Mouse (Mus musculus): ENCODE measurements at regions not wholly inside any gene's neighbourhood (a gene's known extent, or its start where the extent isn't known, plus 50 kb on each side); places are given as distances from the start of the nearest gene placed in this dataset.

DNA sequence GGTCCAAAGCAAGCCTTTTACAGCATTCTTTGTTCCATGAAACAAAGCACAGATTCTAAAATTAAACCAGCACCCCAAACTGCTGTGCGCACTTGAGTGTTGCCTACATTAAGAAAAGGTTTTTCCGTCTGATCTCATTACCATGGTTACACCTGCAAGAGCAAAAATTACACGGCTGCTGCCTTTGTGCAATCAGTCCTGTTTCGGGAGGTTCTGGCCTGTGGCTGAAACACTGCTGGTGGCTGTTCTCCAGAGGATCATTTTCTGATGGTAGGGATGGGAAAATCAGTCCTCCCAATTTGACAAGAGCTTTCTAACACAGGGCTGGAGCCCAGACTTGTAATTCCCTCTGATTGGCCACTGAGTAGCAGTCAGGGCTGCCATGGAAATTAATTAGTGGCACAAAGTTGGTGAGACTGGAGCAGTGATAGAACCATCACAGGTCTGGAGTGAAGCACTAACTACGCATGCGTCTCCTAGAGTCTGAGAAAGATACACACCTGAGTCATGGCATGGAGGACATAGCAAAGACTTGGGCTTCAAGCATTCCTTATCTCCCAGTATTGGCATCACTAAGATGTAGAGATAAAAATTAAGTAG lies 114.8 kb upstream of the Fam49a start:
- no peak for DNase-seq

- no peak for DNase-seq
Measured at GRCm38 (mm10) chr12:12147847-12148246, 114.1 kb upstream of the Fam49a start.

DNA sequence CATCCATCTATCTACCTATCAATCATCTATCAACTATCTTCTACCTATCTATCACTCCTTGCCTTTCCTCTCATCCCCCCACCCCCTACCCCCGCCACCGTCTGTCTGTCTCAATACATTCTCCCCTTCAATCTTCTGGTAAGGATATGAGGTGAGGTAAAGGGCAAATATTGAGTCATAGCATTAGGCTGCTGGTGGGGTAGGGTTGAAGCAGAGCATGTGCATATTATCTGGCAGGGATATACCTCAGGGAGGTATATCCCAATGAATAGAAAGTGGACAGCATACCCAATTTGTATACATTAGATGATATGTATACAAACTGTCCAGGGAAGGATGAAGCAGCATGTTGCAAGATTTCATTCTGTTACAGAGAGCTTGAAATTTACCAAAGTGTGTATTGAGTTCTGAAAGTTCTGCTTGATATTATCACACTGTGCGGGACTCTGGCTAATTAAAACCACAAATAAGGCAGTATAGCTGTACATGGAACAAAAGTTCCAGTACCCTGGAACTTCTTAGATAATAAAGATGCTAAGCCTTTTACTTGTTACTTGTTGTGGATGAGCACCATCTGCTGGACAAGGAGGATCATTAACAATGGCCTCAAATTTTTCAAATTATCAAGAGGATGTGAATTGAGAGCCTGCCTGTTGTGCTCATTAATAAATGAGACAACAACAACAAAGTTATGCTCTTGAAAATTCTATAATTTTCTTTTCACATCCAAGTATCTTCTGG lies 113.1 kb upstream of the Fam49a start:
- no peak for DNase-seq

DNA sequence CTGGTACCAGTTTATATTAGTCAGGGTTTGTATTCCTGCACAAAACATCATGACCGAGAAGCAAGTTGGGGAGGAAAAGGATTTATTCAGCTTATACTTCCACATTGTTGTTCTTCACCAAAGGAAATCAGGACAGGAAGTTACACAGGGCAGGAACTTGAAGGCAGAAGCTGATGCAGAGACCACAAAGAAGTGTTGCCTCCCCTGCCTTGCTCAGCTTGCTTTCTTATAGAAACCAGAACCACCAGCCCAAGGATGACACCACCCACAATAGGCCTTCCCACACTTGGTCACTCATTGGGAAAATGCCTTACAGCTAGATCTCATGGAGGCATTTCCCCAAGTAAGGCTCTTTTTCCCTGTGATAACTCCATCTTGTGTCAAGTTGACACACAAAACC lies 97.5 kb upstream of the Fam49a start:
- no peak for DNase-seq

DNA sequence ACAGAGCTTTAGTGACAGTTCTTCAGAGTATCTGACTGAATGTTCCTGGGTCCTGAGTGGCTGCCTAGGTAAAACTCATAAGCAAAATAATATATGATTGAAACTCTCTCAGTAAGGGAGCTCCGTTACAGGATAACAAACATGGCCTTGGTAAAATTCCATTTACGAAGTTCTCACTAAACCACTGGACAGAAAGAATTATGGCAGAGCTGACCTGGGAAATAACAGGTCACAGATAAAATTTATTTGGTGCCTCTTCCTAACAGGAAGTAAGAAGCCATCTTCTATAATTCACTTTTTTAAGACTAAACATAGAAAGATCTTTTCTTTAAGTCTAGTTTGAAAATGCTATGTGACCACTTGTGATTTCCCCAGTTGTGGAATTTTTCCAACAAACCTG lies 91.4 kb upstream of the Fam49a start:
- DNase-seq, result no peak

DNA sequence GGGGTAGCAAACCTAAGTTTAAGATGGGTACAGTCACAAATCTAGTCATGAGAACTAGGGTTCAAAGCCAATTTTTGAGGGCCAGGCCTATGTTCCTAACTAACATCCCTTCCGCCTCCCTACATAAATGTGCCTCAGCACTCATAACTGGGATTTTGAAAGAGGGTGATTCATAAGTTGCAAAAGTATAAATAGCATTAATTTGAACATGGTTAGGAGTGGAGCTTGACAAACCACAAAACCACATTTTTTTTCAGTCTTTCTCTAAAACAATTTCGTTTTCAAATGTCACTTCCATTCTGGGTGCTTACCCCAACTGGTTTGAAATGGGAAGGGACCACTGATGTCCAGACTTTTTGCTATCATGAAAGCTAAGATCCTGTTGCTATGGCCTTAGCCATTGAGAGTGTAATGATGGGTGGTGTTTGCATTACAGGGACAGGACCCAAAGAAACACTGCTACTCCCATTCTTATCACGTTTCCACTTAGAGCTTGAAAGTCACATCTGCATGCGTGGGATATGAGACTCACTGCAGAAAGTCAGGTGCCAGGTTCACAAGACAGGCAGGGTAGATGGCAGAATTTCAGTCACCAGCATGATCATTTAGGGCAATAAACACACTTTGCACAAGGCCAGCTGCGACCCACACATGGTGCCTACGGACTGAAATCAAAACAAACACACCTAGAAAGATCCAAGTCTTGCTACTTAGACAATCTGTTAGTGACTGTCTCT lies 89.7 kb upstream of the Fam49a start:
- no peak for DNase-seq

DNA sequence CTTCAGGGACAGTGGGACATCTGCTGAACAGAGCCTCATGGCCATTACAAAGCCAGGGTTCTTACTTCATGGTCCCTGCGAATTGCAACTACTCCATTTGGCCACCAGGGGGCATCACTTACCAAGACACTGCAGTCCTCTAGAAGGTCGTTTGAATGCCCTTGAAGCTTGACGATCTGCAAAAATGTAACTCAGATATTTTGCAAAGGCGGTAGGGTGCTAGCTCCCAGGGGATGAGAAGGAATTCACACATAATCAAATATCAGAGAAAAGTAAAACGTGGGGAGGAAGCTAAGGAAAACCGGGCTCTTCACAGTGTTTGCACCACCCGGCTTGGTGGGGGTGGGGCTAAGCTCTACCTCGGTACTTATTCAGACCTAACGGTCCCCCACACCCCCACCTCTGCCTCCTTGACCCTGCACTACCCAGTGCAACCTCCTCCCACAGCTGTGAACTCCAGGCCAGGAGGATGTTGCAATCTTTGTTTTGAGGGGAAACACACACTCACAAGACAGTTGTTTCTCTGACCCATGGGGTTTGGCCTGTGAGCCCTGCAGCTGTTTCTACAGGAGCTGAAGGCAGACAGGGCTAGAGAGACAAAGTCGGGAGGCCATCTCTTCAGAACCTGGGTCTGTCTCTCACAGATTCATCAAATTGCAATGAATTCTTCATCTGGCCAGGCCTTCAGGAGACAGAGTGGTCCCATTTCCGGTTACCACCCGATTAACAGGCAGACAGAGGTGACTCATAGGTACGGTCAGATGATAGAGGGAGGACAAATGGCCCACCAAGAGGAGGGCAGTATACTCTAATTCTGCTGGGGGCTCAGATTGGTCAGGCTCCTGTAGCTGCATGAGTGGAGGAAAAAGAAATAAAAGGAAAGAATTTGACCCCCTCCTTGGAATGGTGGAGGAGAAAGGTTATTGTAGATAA lies 85.3 kb upstream of the Fam49a start:
- DNase-seq, result peak; percentile 56

DNA sequence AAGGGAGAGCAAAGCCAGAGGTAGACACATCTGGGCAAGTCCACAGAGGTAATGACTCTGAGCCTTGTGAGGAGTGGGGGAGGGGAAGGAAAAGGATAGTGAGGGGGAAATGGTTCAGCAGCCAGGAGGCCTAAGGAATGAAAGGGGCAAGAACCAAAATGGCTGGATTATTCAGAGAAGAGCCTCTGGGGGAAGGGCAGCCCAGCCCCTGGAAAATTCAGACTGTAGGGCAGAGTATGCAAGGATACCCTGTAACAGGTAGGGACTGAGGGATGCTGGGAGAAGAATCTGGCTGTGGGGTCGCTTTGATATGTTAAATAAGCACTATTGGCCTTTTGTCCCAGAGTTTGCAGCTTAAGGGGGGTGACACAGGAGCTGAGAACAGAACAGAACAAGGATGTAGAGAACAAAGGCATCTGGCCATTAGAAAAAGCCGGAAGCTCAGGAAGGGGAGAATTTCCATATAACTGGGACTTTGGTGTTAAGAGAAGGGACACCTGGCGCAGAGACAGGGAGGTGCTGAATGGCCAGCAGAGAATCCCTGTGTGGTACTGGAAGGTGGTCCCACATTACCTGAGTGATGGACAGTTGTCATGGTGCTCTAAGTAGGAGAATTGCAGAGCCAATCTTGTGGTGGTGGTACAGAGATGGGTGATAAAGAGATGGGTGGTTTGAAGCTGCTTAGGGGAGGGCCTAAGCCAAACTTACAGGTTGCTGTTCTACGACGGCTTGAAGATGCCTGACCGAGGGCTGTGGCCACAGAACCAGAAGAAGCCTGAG lies 84.5 kb upstream of the Fam49a start:
- no peak for DNase-seq

DNA sequence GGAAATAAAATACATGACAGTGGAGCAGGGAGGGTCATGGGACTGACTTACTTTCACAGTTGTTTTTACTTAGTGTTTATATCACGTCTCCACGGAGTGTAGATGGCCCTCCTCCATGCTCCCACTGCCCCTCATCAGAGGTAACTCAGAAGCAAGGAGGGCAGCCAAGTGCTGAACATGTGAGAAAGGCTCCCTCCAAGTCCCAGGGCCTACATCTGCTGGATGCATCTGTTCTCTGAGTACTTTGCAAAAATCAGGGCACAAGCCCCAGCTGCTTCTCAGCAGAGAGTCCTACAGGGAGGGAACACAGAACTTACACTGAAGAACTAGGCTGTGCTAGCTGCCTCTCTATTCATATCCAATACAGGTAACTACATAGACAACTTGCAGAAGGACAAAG lies 83.5 kb upstream of the Fam49a start:
- DNase-seq, result no peak

DNA sequence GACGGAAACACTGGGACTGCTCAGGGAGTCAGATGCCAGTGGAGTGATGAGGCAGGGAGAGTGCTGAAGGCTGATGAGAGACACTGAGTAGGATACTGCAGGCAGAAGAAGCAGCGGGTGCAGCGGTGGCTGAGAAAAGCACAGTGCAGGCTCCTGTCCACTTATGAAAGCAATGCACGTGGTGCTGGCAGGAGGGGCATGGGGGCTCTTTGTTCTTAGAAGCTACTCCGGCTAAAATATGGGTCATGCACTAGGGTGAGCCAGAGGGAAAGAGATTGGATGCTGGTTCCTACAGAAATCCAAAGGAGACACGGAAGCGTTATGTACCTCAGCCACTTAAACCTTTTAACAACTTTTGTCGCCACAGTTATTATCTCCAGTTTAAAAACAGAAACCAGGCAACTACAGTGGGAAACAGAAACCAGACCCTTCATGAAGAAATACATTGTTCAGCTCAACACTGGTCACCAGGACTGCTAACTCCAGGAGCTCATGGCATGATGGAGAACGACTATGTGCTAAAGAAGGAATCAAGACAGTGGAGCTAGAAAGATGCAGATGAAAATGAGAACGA lies 82.6 kb upstream of the Fam49a start:
- DNase-seq, result no peak

DNA sequence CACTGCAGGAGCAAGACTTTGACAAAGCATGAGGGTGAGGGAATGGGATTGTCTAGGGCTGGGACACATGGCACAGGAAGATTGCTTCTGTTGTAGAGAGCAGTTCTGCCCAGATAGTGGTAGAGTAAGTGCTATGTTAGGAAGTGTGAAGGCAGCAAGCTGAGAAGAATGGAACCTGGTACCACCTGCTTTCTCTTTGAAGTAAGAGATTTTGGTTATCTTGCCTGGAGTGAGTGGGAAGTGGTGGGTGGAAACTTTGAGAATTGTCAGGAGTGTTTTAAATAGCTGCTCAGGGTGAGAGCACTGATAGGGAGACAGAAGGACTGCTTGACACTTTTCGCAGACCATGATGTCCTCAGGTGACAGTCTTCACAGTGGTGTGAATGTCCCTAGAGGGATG lies 81.0 kb upstream of the Fam49a start:
- no peak for DNase-seq

- no peak for DNase-seq
Measured at GRCm38 (mm10) chr12:12181686-12182085, 80.3 kb upstream of the Fam49a start.

GRCm38 (mm10) chr12:12186353-12186752 lies 75.6 kb upstream of the Fam49a start:
- no peak for DNase-seq

- no peak for DNase-seq
Measured at GRCm38 (mm10) chr12:12195066-12195465, 66.9 kb upstream of the Fam49a start.

GRCm38 (mm10) chr12:12196627-12197026 lies 65.3 kb upstream of the Fam49a start:
- no peak for DNase-seq

GRCm38 (mm10) chr12:12208216-12208615 lies 53.7 kb upstream of the Fam49a start:
- no peak for DNase-seq
